Mouse (Mus musculus): ENCODE measurements around the gene Klhl9. TPM values are rescaled to one million over a fixed set of nuclear protein-coding genes. Genes with fewer than 3 reads are reported as not detected.
"Not testable (repeated sequence)": the region's sequence is repeated elsewhere in the genome, so short reads cannot be mapped to it uniquely, and the experiment has no call there.

The Klhl9 gene
- polyA plus RNA-seq (2015; fragmentation: Nextera tagmentation; extraction: Ambion mirVana), result 90.3 and 104 TPM in 2 replicates

DNA sequence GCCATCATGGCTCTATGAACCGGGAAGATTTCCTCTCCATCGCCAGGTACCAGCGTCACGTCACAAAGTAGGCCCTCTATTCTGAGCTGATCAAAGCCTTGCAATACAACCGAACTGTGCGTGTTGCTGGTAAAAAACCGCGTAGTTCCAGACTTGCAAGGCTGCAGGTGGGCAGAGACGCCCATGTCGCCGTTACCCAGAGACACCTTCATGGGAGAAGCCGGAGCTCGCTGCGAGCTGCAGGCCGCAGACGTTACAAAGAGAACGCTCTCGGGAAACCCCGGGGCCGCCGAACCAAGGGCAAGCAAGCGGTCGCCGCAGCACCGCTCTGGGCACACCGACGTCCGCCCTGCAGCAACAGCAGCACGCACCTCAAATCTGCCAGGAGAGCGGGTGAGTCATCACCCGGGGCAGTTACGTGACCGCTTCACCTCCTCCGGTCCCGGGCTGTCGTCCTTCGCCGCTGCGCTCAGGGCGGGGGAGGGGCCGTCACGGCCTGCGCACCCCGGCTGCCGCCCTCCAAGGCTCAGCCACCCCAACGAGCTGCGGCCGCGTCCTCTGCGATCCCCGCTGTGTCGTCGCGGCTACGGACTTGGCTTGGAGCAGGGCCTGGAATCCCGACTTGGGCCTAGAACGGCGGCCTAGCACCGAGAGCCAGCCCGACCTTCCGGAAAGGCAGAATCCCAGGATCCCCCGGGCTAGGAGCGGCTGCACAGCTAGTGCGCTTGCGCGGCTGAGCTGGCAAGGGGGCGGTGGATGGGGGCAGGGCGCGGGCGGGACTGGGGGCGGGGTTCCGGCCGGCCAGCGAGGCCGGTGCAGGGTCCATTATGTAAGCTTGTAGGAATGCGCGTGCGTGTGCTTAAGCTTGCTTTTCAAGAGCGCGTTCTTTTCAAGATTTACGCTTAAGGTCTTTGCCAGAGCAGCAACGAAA lies at the start of gene Klhl9, which contains the start of gene Gm26566:
Klhl9 (minus strand) TSS at position 675 of the 931 bp plus-strand sequence.
Gm26566 (plus strand) TSS at position 15 of the 931 bp plus-strand sequence.
- no peaks in the 10 kb centered on the region for H3K27me3 ChIP-seq (replicated peaks; ENCODE audit: control insufficient read depth, insufficient read depth, low read length)
- under 1% methylated on average over 72 of the region's 82 CpGs for WGBS
- peaks cover 26% of the 10 kb centered on the region for H3K4me1 ChIP-seq (ENCODE audit: control insufficient read depth, insufficient read depth, low read depth, low read length)
- no peaks in the 10 kb centered on the region for H3K9me3 ChIP-seq (ENCODE audit: control insufficient read depth, low read length)
- peak within 1 kb of the TSS; percentile 84 for H3K4me3 ChIP-seq (ENCODE audit: low read length)
- H3K27ac ChIP-seq (ENCODE audit: low read depth, low read length), result peak within 1 kb of the TSS; percentile 87
- H3K36me3 ChIP-seq (ENCODE audit: control insufficient read depth, insufficient read depth, low read length), result peaks cover 7% of the 10 kb centered on the region
- H3K9ac ChIP-seq (ENCODE audit: low read depth, low read length), result peak within 1 kb of the TSS; percentile 80
- peak within 1 kb of the TSS; percentile 88 for H3K4me2 ChIP-seq (ENCODE audit: low read length)
- peak; percentile 98 for ATAC-seq

DNA sequence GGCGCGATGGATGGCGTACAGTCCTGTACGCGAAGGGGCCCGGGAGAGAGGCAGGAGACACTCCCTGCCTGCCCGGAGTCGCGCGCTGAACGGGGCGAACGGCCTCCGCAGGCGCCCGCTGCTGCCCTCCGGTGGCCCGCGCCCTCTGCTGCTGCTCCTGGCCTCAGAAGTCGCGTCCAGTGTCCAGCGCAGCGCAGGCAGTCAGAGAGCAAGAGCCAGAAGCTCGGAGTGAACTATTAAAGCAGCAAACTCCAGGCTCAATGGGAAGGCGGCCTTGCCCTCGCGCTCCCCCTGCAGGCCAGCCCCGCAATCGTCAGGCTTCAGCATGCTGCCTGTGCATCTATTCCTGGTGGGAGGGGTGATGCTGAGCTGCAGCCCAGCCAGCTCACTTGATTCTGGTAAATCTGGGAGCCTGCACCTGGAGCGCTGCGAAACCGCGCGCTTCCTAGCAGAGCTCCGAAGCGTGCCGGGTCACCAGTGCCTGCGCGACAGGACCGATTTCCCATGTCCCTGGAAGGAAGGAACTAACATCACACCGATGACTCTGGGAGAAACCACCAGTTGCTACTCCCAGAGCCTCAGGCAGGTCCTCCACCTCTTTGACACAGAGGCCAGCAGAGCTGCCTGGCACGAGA lies 41.2 kb upstream of the Klhl9 start:
- H3K4me2 ChIP-seq (ENCODE audit: low read length), result peak overlapping the region; percentile 60
- H3K9me3 ChIP-seq (ENCODE audit: control insufficient read depth, low read length); H3K36me3 ChIP-seq (ENCODE audit: control insufficient read depth, insufficient read depth, low read length); ATAC-seq; H3K27ac ChIP-seq (ENCODE audit: low read depth, low read length); H3K9ac ChIP-seq (ENCODE audit: low read depth, low read length); H3K27me3 ChIP-seq (replicated peaks; ENCODE audit: control insufficient read depth, insufficient read depth, low read length); H3K4me1 ChIP-seq (ENCODE audit: control insufficient read depth, insufficient read depth, low read depth, low read length): not testable (repeated sequence)
- 3% methylated on average over 18 of the region's 42 CpGs for WGBS
- peak overlapping the region; percentile 40 for H3K4me3 ChIP-seq (ENCODE audit: low read length)

DNA sequence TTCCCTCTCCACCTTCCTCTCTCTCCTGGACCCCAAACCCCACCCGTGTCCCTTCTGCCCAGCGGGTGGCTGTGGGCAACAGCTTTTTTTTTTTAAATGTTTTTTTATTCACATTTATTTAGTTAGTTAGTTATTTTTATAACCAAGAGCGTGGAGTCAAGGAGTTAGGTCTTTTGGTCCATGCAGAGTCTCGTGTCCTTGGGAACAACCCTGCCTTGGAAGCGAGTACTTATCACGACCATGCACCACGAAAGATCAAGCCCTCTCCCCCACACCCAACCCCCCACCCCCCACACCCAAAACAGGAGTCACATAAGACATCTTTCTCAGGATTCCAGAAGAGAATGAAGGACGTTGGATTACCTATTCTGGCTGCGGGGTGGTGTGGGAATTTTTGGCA lies 40.1 kb upstream of the Klhl9 start:
- not testable (repeated sequence) for H3K27ac ChIP-seq (ENCODE audit: low read depth, low read length); H3K27me3 ChIP-seq (replicated peaks; ENCODE audit: control insufficient read depth, insufficient read depth, low read length); H3K4me2 ChIP-seq (ENCODE audit: low read length); H3K36me3 ChIP-seq (ENCODE audit: control insufficient read depth, insufficient read depth, low read length); H3K9ac ChIP-seq (ENCODE audit: low read depth, low read length); H3K4me3 ChIP-seq (ENCODE audit: low read length); H3K4me1 ChIP-seq (ENCODE audit: control insufficient read depth, insufficient read depth, low read depth, low read length); H3K9me3 ChIP-seq (ENCODE audit: control insufficient read depth, low read length); ATAC-seq
- WGBS, result 59% methylated on average over 8 of the region's 9 CpGs

DNA sequence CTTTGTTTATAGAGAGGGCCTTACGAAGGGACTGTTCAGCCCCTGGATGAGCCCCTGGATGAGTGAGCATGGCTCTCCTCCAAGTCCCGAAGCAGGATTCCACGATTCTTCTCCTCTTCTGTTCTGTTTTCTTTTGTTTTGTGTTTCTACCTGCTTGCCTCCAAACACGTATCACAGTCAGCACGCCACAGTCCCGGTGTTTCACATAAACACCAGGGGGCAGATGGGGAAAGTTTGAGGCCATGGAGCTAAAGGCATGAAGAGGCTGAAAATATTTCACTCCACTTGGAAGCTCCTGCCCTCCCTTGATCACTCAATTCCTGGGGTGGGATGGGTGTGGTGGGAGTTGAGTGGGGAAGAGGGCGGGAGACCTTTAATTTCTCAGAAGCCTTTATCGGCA lies 39.5 kb upstream of the Klhl9 start:
- H3K4me2 ChIP-seq (ENCODE audit: low read length); H3K4me3 ChIP-seq (ENCODE audit: low read length); ATAC-seq; H3K9me3 ChIP-seq (ENCODE audit: control insufficient read depth, low read length); H3K27ac ChIP-seq (ENCODE audit: low read depth, low read length); H3K9ac ChIP-seq (ENCODE audit: low read depth, low read length); H3K27me3 ChIP-seq (replicated peaks; ENCODE audit: control insufficient read depth, insufficient read depth, low read length); H3K36me3 ChIP-seq (ENCODE audit: control insufficient read depth, insufficient read depth, low read length); H3K4me1 ChIP-seq (ENCODE audit: control insufficient read depth, insufficient read depth, low read depth, low read length): not testable (repeated sequence)
- 85% methylated on average over 6 of the region's 8 CpGs for WGBS

DNA sequence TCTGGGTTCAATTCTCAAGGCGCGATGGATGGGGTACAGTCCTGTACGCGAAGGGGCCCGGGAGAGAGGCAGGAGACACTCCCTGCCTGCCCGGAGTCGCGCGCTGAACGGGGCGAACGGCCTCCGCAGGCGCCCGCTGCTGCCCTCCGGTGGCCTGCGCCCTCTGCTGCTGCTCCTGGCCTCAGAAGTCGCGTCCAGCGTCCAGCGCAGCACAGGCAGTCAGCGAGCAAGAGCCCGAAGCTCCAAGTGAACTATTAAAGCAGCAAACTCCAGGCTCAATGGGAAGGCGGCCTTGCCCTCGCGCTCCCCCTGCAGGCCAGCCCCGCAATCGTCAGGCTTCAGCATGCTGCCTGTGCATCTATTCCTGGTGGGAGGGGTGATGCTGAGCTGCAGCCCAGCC lies 38.2 kb upstream of the Klhl9 start:
- H3K4me1 ChIP-seq (ENCODE audit: control insufficient read depth, insufficient read depth, low read depth, low read length); ATAC-seq; H3K27ac ChIP-seq (ENCODE audit: low read depth, low read length); H3K9me3 ChIP-seq (ENCODE audit: control insufficient read depth, low read length); H3K9ac ChIP-seq (ENCODE audit: low read depth, low read length); H3K27me3 ChIP-seq (replicated peaks; ENCODE audit: control insufficient read depth, insufficient read depth, low read length); H3K36me3 ChIP-seq (ENCODE audit: control insufficient read depth, insufficient read depth, low read length): not testable (repeated sequence)
- Histone ChIP-seq H3K4me2 (ENCODE audit: low read length) (peak overlapping the region; percentile 57), H3K4me3 (ENCODE audit: low read length) (peak overlapping the region; percentile 37)
- WGBS, result 1% methylated on average over 15 of the region's 28 CpGs

DNA sequence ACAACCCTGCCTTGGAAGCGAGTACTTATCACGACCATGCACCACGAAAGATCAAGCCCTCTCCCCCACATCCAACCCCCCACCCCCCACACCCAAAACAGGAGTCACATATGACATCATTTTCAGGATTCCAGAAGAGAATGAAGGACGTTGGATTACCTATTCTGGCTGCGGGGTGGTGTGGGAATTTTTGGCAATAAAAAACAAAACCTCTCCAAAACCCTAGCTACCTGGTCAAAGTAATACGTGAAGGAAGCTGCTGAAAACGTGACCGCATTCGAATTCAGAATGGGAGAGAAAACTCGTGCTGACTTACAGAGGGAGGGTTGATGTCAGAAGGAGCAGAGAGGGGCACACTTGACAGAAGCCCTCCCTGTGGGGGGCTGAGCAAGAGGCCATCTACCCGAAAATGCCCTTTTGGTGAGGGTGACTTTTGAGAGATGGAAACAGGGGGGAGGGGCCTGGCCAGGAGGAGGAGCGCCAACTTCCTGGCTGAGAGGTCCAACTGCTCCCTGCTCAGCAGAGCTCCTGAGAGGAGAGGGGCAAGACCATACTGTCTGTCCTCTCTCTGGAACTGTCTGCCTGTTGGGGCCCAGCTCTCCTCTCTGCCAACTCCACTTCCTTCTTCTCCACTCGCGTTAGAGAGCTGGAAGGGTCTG lies 37.5 kb upstream of the Klhl9 start, which contains the start of gene Gm13283:
Gm13283 (plus strand) TSS at position 510 of the 659 bp plus-strand sequence.
- WGBS, result 30% methylated on average over 8 of the region's 14 CpGs
- not testable (repeated sequence) for H3K4me1 ChIP-seq (ENCODE audit: control insufficient read depth, insufficient read depth, low read depth, low read length); ATAC-seq; H3K27ac ChIP-seq (ENCODE audit: low read depth, low read length); H3K9ac ChIP-seq (ENCODE audit: low read depth, low read length); H3K27me3 ChIP-seq (replicated peaks; ENCODE audit: control insufficient read depth, insufficient read depth, low read length); H3K9me3 ChIP-seq (ENCODE audit: control insufficient read depth, low read length); H3K36me3 ChIP-seq (ENCODE audit: control insufficient read depth, insufficient read depth, low read length)
- Histone ChIP-seq H3K4me2 (ENCODE audit: low read length) (peak within 1 kb of the TSS; percentile 57), H3K4me3 (ENCODE audit: low read length) (peak within 1 kb of the TSS; percentile 37)

DNA sequence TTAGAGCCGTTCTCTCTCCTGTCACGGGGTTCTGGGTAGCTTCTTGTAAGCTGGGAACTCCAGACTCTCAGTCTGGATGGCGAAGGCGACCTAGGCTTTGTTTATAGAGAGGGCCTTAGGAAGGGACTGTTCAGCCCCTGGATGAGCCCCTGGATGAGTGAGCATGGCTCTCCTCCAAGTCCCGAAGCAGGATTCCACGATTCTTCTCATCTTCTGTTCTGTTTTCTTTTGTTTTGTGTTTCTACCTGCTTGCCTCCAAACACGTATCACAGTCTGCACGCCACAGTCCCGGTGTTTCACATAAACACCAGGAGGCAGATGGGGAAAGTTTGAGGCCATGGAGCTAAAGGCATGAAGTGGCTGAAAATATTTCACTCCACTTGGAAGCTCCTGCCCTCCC lies 36.5 kb upstream of the Klhl9 start:
- not testable (repeated sequence) for H3K4me1 ChIP-seq (ENCODE audit: control insufficient read depth, insufficient read depth, low read depth, low read length); H3K4me2 ChIP-seq (ENCODE audit: low read length); H3K9ac ChIP-seq (ENCODE audit: low read depth, low read length); H3K9me3 ChIP-seq (ENCODE audit: control insufficient read depth, low read length); H3K36me3 ChIP-seq (ENCODE audit: control insufficient read depth, insufficient read depth, low read length); H3K4me3 ChIP-seq (ENCODE audit: low read length); H3K27me3 ChIP-seq (replicated peaks; ENCODE audit: control insufficient read depth, insufficient read depth, low read length); H3K27ac ChIP-seq (ENCODE audit: low read depth, low read length); ATAC-seq
- WGBS, result 91% methylated on average over 9 of the region's 9 CpGs

DNA sequence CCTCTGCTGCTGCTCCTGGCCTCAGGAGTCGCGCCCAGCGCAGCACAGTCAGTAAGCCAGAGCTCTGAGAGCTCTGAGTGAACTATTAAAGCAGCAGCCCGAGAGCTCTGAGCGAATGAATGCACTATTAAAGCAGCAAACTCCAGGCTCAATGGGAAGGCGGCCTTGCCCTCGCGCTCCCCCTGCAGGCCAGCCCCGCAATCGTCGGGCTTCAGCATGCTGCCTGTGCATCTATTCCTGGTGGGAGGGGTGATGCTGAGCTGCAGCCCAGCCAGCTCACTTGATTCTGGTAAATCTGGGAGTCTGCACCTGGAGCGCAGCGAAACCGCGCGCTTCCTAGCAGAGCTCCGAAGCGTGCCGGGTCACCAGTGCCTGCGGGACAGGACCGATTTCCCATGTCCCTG lies 35.4 kb upstream of the Klhl9 start:
- peak overlapping the region; percentile 58 for H3K9ac ChIP-seq (ENCODE audit: low read depth, low read length)
- peak; percentile 100 for ATAC-seq
- H3K4me2 ChIP-seq (ENCODE audit: low read length), result peak overlapping the region; percentile 84
- 0% methylated on average over 18 of the region's 21 CpGs for WGBS
- not testable (repeated sequence) for H3K9me3 ChIP-seq (ENCODE audit: control insufficient read depth, low read length); H3K36me3 ChIP-seq (ENCODE audit: control insufficient read depth, insufficient read depth, low read length); H3K4me1 ChIP-seq (ENCODE audit: control insufficient read depth, insufficient read depth, low read depth, low read length); H3K27me3 ChIP-seq (replicated peaks; ENCODE audit: control insufficient read depth, insufficient read depth, low read length)
- H3K4me3 ChIP-seq (ENCODE audit: low read length), result peak overlapping the region; percentile 47
- peak overlapping the region; percentile 79 for H3K27ac ChIP-seq (ENCODE audit: low read depth, low read length)
